Mouse (Mus musculus) liver, postnatal 0 days (tissue): Measurements from ENCODE around the gene Themis2.
"Not testable (repeated sequence)": the region's sequence is repeated elsewhere in the genome, so short reads cannot be mapped to it uniquely, and the experiment has no call there.

Source experiments
- CTCF ChIP-seq: sonication (generic); IDR thresholded peaks from 2 replicates; pipeline ENCODE4 v1.5.1; 2016; ENCODE audit warnings: antibody characterized with exemption, low read depth
- EP300 ChIP-seq: IDR thresholded peaks from 2 replicates; pipeline ENCODE4 v1.6.1; 2016; ENCODE audit warnings: antibody characterized with exemption, low read depth, mild to moderate bottlenecking

GRCm38 (mm10) chr4:132737154-132737553, 59.0 kb downstream of the Themis2 start:
- not testable (repeated sequence) for TF ChIP-seq CTCF, EP300
